In the genomic region with DNA sequence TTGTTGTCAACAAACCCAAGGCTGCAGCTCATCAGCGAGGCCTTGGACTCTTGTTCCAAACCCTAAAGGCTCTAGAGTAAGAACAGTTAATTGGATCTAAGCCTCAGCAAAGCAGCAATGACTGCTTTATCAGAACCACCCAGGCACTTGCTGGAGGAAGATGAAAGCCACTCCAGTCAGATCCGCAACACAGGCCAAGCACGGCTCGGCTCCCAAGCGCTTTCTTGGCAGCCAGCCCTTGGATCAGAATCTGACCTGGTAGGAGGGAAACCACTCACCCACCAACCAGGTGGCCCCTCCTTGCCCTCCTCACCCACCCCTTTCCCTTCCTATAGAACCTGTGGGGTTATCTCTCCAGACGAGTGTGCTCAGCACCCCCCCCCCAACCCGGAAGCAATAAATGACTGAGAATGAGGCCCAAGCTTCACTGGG, we compare ENCODE assay signal across 9 mouse cellular contexts. TPM values are rescaled to one million over a fixed set of nuclear protein-coding genes. Genes with fewer than 3 reads are reported as not detected.
A peak's percentile ranks its signal among the peaks of the same experiment; 100 is the strongest.
DNase-seq lines count a peak whose midpoint lies in the region; ATAC-seq and TF ChIP-seq lines count a peak whose summit lies in the region.
"Had no signal": no experiment of that assay in that cellular context is flagged by ENCODE, and none has a peak within 500 bp of the region (broad histone marks: within the 10 kb centered on the region; RNA-seq: fewer than 3 reads in every experiment).

No protein-coding gene starts in this region.

- H3K27me3 ChIP-seq in heart, postnatal 0 days (ENCODE audit: control insufficient read depth, insufficient read depth, low read length), result no peaks in the 10 kb centered on the region
- no peaks in the 10 kb centered on the region for H3K27me3 ChIP-seq in lung, embryonic 14.5 days (ENCODE audit: insufficient read depth, low read length)
- H3K27me3 ChIP-seq in forebrain, embryonic 11.5 days (ENCODE audit: control insufficient read depth, insufficient read depth, low read length), result no peaks in the 10 kb centered on the region

- H3K4me1 ChIP-seq in heart, postnatal 0 days (ENCODE audit: control insufficient read depth, insufficient read depth), result peaks cover 34% of the 10 kb centered on the region
- H3K4me1 ChIP-seq in lung, embryonic 14.5 days (ENCODE audit: insufficient read depth), result peaks cover 20% of the 10 kb centered on the region
- H3K4me1 ChIP-seq in forebrain, embryonic 11.5 days (replicated peaks; ENCODE audit: control insufficient read depth, insufficient read depth, low read length), result no peaks in the 10 kb centered on the region

- H3K27ac ChIP-seq in heart, postnatal 0 days (ENCODE audit: low read depth), result peak overlapping the region; percentile 3; the same call in 1 of the 2 replicates
- H3K27ac ChIP-seq in lung, embryonic 14.5 days (ENCODE audit: low read depth), result peak overlapping the region; percentile 9; the same call in 1 of the 2 replicates
- no peak overlapping the region for H3K27ac ChIP-seq in forebrain, embryonic 11.5 days (ENCODE audit: low read depth, low read length)
- H3K27ac ChIP-seq: limb, embryonic 13.5 days had no signal

- peak; percentile 67 for DNase-seq in MN1 (ENCODE audit: low spot score)
- peak; percentile 69 for DNase-seq in adrenal gland, postnatal 25 days
- no peak for DNase-seq in heart, postnatal 0 days (ENCODE audit: low spot score)
- DNase-seq in lung, embryonic 14.5 days, result peak; percentile 83
- DNase-seq in retina, postnatal 1 day, result no peak
- no peak for DNase-seq in Muller cell, postnatal 12 days (ENCODE audit: inconsistent ontology term)
- DNase-seq in forebrain, embryonic 11.5 days (ENCODE audit: low spot score), result no peak

- 14% methylated on average over 7 of the region's 7 CpGs for WGBS in heart, postnatal 0 days
- 42% methylated on average over 7 of the region's 7 CpGs for WGBS in lung, embryonic 14.5 days
- 82% methylated on average over 7 of the region's 7 CpGs for WGBS in forebrain, embryonic 11.5 days

- no peak overlapping the region for H3K4me2 ChIP-seq in heart, postnatal 0 days (ENCODE audit: low read depth, low read length)
- no peak overlapping the region for H3K4me2 ChIP-seq in lung, embryonic 14.5 days
- H3K4me2 ChIP-seq in forebrain, embryonic 11.5 days (ENCODE audit: low read depth, low read length, severe bottlenecking), result no peak overlapping the region
- H3K4me2 ChIP-seq: limb, embryonic 13.5 days had no signal

- no peaks in the 10 kb centered on the region for H3K9me3 ChIP-seq in heart, postnatal 0 days (replicated peaks; ENCODE audit: control insufficient read depth, low read length)
- no peaks in the 10 kb centered on the region for H3K9me3 ChIP-seq in lung, embryonic 14.5 days (ENCODE audit: low read depth, low read length)
- no peaks in the 10 kb centered on the region for H3K9me3 ChIP-seq in forebrain, embryonic 11.5 days (ENCODE audit: control insufficient read depth, low read length)
- H3K9me3 ChIP-seq: limb, embryonic 13.5 days had no signal

- H3K36me3 ChIP-seq in heart, postnatal 0 days (replicated peaks; ENCODE audit: control insufficient read depth, insufficient read depth, low read length), result no peaks in the 10 kb centered on the region
- no peaks in the 10 kb centered on the region for H3K36me3 ChIP-seq in lung, embryonic 14.5 days (ENCODE audit: insufficient read depth)
- no peaks in the 10 kb centered on the region for H3K36me3 ChIP-seq in forebrain, embryonic 11.5 days (ENCODE audit: control insufficient read depth, insufficient read depth, low read length)
- H3K36me3 ChIP-seq: limb, embryonic 13.5 days had no signal

- TF ChIP-seq CTCF in heart, postnatal 0 days (IDR thresholded peaks at IDR 0.05; ENCODE audit: low read depth), result no peak
- TF ChIP-seq CTCF in lung, embryonic 14.5 days (IDR thresholded peaks at IDR 0.05; ENCODE audit: low read depth), result no peak

- no peak overlapping the region for H3K4me3 ChIP-seq in heart, postnatal 0 days (ENCODE audit: low read depth, low read length)
- no peak overlapping the region for H3K4me3 ChIP-seq in lung, embryonic 14.5 days (ENCODE audit: low read depth, low read length)
- H3K4me3 ChIP-seq in forebrain, embryonic 11.5 days (ENCODE audit: low read depth, low read length), result no peak overlapping the region
- H3K4me3 ChIP-seq: limb, embryonic 13.5 days had no signal

- TF ChIP-seq EP300 in heart, postnatal 0 days (IDR thresholded peaks at IDR 0.05; ENCODE audit: low read depth), result no peak

- no peak overlapping the region for H3K9ac ChIP-seq in heart, postnatal 0 days (replicated peaks; ENCODE audit: low read depth, low read length)
- H3K9ac ChIP-seq in lung, embryonic 14.5 days, result no peak overlapping the region
- no peak overlapping the region for H3K9ac ChIP-seq in forebrain, embryonic 11.5 days (ENCODE audit: low read length)

- peak; percentile 53 for ATAC-seq in heart, postnatal 0 days (ENCODE audit: insufficient read depth, low read depth)
- ATAC-seq in lung, embryonic 14.5 days (ENCODE audit: insufficient read depth), result peak; percentile 66
- no peak for ATAC-seq in forebrain, embryonic 11.5 days (replicated peaks; ENCODE audit: low FRiP score)

RNA-seq across cellular contexts. Expression of a gene that starts 21.7 kb away (rescaled TPM):
- total RNA-seq in adrenal gland, postnatal 25 days (2021), result 99.3 and 166 TPM in 2 replicates
- total RNA-seq in heart, postnatal 0 days (2014; rRNA removed; ENCODE audit: low replicate concordance), result 275 and 304 TPM in 2 replicates
- polyA plus RNA-seq in heart, postnatal 0 days (2015; fragmentation: Nextera tagmentation; extraction: Ambion mirVana), result 175 and 179 TPM in 2 replicates
- polyA plus RNA-seq in lung, embryonic 14.5 days (2014; fragmentation: Nextera tagmentation; extraction: Ambion mirVana), result 43.5 and 47.1 TPM in 2 replicates
- 9.8 and 10.5 TPM in 2 replicates for polyA plus RNA-seq in forebrain, embryonic 11.5 days (2014; fragmentation: Nextera tagmentation; extraction: Ambion mirVana)
- total RNA-seq: neutrophil, adult 5-6 weeks had no signal

RNA-seq across cellular contexts. Expression of a gene that starts 46.2 kb away (rescaled TPM):
- total RNA-seq in adrenal gland, postnatal 25 days (2021), result not detected in 2 replicates
- not detected in 2 replicates for total RNA-seq in heart, postnatal 0 days (2014; rRNA removed; ENCODE audit: low replicate concordance)
- polyA plus RNA-seq in heart, postnatal 0 days (2015; fragmentation: Nextera tagmentation; extraction: Ambion mirVana), result not detected in 2 replicates
- not detected in 2 replicates for polyA plus RNA-seq in lung, embryonic 14.5 days (2014; fragmentation: Nextera tagmentation; extraction: Ambion mirVana)
- not detected in 2 replicates for polyA plus RNA-seq in forebrain, embryonic 11.5 days (2014; fragmentation: Nextera tagmentation; extraction: Ambion mirVana)
- polyA plus RNA-seq: limb, embryonic 13.5 days had no signal

Comparison
In these comparisons a context has a peak if more than half of its experiments do, and no peak if none do; other contexts are left out.
1. DNase-seq: peak in MN1 (single experiment), adrenal gland, postnatal 25 days (single experiment) and lung, embryonic 14.5 days (single experiment); none in heart, postnatal 0 days (single experiment), retina, postnatal 1 day (single experiment), Muller cell, postnatal 12 days (single experiment) and forebrain, embryonic 11.5 days (single experiment).